Mouse (Mus musculus) MEL (cell line): ENCODE measurements around the gene Smg6.

Experiments used
- CTCF ChIP-seq, 3 experiments: IDR thresholded peaks in 2 of 3; conservative IDR thresholded peaks in 1 of 3; 2 replicates each; pipeline ENCODE4 v1.5.1; 2011 to 2012; ENCODE audit warnings: low read length in 3 of 3, low read depth in 2 of 3, mild to moderate bottlenecking in 2 of 3, improper control_type of control experiment in 1 of 3, inconsistent platforms in 1 of 3, mixed read lengths in 1 of 3, moderate library complexity in 1 of 3; ENCODE audit not compliant: control insufficient read depth in 1 of 3, insufficient read depth in 1 of 3, poor library complexity in 1 of 3, severe bottlenecking in 1 of 3
- E2F4 ChIP-seq: IDR thresholded peaks from 2 replicates; pipeline ENCODE4 v1.6.1; 2011; ENCODE audit warnings: low read depth, low read length, improper control_type of control experiment, borderline replicate concordance
- GATA1 ChIP-seq: IDR thresholded peaks from 2 replicates; pipeline ENCODE4 v1.6.1; 2011; ENCODE audit warnings: low read depth, low read length, improper control_type of control experiment
- RCOR1 ChIP-seq: IDR thresholded peaks from 2 replicates; pipeline ENCODE4 v1.6.1; 2012; ENCODE audit warnings: low read depth, mild to moderate bottlenecking, inconsistent platforms, low read length, improper control_type of control experiment

DNA sequence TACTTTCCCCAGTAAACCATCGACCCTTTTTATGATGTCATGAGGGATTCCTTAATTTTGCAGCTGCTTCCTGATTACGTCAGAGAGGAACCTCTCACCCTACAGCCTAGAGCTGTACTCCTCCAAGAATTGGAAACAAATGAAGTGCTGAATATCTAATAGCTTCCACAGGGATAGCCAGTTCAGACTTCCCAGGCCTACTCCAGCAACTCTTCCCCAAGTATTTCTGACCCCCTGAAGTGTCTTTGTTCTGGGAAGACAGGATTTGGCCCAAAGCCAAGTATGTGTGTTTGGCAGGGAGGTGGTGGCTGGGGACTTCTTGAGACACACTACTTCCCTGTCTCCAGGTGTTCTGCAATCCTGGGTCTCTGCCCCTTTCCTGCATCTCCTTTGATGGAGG is 105.6 kb downstream of the Smg6 start:
- TF ChIP-seq E2F4 (no peak), RCOR1 (no peak), CTCF (IDR thresholded peaks at IDR 0.05 in 2 of 3, conservative IDR thresholded peaks at IDR 0.05 in 1 of 3; ENCODE audit: control insufficient read depth in 1 of 3, insufficient read depth in 1 of 3, low read depth in 2 of 3, low read length in 3 of 3, poor library complexity in 1 of 3, severe bottlenecking in 1 of 3) (no peak), GATA1 (no peak)
